Mouse (Mus musculus) cortical plate, adult 2 months (tissue): ENCODE results near the gene Olfr507.

ENCODE experiments used
- CTCF ChIP-seq: fragments of 200-500 bp; IDR thresholded peaks from 2 replicates; pipeline ENCODE4 v1.5.1; 2011; ENCODE audit warnings: mild to moderate bottlenecking, control low read depth, low read length; ENCODE audit not compliant: insufficient read depth; ENCODE audit errors: extremely low read depth
- POLR2A ChIP-seq: fragments of 200-500 bp; IDR thresholded peaks from 2 replicates; pipeline ENCODE4 v1.6.1; 2011; ENCODE audit warnings: mild to moderate bottlenecking, low read length, control low read depth; ENCODE audit not compliant: insufficient read depth; ENCODE audit errors: extremely low read depth

DNA sequence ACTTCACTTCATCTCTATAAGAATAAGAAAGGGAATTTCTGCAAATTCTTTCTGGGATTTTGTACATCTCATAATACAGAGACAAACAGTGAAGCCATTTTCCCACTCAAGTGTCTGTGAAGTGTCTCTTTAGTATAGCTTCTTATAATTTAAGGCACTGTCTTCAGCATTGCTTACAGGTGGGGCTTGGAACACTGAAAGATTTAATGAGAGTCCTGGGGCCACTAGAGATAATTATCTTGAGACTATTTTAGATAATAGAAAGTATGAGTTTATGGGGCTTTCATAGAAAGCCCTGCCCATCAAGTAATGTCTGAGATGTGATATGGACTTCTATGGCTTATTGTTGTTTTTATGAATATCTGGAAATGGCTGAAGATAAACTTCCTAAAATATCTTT lies 30.2 kb downstream of the Olfr507 start, which contains the start of gene Olfr509:
- TF ChIP-seq CTCF, result no peak
- no peak for TF ChIP-seq POLR2A
